Mouse (Mus musculus) right cerebral cortex, adult 18-20 months (tissue): ENCODE data around the gene Actrt2.

Experiments
- DNase-seq: peaks from one replicate; pipeline ENCODE4 v3.0.0; 2022; ENCODE audit warnings: mixed read lengths

Actrt2 gene

DNA sequence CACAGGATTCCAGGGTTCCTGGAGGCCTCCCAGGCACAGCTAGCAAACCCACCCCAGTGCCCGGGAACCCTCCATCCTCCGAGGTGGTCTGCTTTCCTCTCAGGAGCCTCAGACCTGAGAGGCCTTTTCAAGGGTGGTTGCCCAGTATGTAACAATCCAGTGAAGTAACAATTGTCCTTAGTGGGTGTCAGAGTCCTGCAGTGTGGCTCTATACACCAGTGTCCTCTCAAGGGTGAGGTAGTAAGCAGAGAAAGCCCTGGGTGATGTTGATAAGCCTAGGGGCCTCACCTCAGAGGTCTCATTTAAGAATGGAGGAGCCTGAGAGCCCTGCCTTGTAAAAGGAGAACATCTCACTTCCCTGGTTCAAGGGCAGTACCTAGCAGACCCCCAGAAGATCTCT lies at the start of gene Actrt2:
TSS of gene Actrt2 (minus strand) at position 101 of the 400 bp plus-strand sequence.
- DNase-seq = no peak

DNA sequence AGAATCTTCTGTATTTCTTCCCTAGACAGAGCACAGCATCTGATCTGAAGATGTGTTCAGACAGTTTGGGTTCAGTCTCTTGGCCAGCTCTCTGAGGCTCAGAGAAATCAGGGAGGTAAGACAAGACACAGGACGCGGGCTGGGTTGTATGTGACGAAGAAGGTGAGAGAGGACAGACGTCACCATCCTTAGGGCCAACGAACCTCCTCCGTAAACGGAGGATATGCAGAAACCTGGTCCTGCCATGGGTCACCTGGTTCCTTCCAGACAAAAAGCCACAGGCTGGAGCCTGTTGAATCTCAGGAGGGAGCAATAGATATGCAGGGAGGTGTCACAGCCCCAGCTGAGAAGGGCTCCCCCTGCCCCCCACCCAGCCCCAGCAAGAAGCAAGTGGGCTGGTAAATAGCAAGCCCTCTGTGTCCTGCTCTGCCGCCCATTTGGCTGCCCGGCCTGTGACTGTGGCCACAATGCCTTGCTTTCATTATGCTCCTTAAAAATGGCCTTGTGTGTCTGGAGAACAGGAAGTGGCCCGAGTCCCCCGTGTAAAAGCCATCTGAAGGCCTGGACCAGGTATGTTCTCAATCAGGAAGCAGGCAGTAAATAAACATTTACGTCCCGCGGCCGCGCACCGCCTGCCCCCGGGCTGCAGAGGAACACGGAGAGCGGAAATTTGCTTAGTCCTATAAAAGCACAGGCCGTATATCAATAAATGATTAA lies 41.9 kb upstream of the Actrt2 start:
- no peak for DNase-seq

DNA sequence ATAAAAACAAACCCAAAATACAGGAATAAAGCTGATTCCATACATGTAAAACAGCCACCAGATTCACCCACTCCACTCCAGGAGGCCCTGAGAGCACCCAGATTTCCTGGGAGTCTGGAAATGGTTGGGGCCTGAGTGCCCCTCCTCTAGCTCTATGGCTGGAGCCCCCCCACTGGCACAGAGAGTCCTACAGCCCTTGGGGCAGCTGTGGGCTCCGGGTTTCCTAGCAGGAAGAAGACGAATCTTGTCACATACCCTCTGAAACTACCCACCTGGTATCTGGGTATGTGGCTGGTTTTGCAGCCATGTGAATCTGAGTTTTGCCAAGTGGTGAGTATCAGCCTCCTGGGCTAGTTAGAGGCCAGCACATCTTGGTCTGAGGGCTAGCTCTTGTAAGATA lies 41.1 kb upstream of the Actrt2 start:
- DNase-seq = no peak

DNA sequence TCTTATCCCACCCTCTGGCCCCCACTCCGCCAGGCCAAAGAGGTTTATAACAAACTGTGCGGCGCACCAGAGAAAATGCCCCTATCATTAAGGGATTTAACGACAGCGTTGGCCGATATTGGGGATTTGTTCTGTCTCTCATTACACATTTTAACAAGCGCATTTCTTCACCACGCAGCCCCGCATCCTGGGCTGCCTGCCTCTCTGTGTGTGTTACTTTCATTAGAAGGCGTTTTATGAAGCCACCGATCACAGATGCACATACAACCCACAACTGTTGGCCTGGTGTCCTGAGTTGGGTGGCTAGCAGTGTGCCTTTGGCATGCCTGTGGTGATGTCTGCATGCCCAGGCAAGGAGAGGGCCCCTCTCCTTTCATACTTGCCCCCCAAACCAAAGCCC lies 40.6 kb upstream of the Actrt2 start:
- no peak for DNase-seq

DNA sequence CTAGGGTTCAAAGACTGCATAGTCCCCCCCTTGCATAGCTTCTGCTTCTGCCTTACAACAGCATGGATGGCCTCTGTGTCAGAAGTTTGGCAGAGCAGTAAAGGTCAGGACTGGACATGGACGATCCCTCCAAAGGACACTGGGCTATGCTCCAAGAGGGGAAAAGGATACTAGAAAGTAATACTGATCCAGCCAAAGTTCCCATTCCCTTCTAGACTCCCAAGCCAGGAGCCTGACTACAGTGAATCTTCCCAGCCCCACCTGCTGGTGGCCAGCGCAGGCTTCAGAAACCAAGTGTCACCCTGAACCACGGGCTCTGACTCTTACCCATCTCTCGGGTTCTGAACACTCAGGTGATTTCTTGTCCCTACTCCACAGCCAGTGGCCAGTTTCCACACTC lies 39.9 kb upstream of the Actrt2 start:
- DNase-seq = no peak

DNA sequence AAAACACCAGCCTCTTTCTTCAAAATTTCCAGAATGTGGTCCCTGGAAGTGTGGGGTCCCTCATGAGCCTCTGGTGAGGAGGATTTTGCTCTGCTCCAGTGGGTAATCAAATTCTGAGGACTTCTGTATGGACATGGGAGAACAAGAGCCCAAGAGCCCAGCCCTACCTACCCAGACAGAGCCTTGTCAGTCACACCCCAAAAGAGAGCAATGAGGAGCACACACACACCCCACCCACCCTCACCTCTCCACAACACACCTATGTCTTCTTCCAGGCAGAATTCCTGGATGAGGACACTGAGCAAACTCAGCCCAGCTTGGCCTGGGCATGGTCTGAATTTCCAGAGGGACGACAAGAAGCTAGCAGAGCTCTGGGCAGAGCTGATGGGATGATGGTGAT lies 38.8 kb upstream of the Actrt2 start:
- no peak for DNase-seq

DNA sequence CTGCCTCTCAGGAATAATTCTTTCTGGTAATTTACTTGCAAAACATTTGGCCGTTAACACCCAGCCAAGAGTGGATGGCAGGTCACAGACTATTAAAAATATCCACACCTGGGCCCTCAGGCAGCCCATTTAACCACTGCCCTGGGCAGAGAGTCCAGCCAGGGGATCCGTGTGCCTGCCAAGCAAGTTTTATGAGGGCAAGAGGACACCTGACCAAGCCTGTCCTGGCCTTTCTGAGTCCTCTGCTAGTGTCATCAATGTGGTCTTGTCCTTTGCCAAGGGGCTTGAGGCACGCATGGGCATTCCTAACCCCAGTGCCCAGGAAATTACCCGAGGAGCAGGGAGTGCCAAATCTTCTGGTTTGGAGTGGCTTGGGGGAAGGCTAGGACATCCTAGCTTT lies 38.0 kb upstream of the Actrt2 start:
- DNase-seq = no peak

DNA sequence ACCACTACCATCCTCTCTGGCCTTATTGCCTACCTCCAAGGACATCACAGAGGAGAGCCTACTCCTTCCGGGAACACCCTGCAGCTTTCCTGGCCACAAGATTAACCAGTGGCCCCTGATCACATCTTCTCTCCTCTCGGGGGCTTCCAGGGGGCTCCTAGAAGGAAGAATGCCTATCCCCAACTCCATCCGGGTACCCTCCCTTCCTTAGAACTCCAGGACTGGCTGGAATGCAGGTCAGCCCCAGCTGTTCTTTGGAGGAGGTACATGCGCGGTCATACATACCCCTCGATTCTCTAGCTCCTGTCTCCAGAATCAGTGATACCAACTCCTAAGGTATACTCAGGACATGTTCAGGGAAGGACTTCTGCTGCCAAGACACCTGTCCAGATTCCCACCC lies 37.4 kb upstream of the Actrt2 start:
- no peak for DNase-seq

DNA sequence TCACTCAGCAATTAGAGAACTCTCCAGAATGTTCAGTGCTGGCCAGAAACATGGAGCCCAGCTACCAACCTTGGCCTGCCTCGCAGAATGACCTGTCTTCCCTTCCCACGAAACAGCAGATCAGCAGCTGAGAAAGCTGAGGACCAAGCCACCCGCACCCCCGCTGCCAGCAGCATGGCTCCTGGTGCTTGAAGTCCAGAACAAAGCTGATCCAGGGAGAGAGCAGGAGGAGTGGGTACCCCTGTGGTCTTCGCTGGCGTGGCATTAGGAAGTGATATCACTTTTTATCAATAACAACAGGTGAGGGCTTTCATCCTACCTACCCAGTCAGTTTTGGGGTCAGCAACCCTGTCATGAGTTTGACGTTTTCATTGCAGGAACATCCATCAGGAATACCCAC lies 36.9 kb upstream of the Actrt2 start:
- no peak for DNase-seq

DNA sequence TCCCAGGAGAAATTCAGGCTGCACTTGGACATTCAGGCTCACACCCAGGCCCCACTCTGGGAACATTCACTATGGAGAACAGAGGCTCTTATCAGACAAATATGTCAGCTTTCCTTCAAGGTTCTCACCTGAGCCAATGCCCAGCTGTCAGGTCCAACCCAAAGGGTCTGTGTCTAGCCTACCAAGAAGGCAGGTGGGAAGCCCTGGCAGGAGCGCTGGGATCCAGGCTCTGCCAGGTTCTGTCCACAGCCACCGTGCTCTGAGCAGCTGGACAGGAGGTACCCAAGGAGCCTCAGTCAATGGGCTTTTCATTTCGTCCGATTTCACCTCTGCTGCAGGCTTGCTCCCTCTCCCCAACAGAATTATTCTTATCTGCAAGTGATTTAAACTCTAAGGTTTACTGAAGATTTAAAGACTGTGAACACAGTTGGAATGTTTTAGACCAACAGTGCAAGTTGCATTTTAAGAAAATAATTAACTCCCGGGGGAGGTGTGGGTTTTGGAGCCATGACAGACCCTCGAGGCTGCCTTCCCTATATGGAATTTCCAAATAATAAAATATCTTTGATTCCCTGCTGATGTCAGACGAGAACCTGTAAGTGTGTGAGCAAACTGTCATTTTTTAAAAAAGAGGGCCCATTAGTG lies 35.9 kb upstream of the Actrt2 start:
- no peak for DNase-seq

DNA sequence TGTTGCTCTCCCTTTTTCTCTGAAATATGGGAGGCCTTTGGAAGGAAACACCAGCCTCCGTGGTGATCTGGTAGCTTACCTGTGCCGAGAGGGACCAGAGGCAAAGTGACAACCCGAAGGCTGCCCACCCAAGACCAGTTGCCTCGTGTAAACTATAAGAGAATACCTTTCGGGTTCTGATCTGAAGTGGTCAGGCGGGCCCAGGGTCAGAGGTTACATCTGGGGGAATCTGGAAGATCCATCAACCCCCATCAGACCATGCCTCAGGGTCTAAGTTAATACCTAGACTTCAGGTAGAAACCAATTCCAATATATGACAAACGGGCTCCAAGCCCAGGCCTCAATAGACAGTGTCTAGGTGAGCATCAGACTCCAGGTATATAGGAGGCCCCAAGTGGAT lies 35.3 kb upstream of the Actrt2 start:
- DNase-seq = no peak

DNA sequence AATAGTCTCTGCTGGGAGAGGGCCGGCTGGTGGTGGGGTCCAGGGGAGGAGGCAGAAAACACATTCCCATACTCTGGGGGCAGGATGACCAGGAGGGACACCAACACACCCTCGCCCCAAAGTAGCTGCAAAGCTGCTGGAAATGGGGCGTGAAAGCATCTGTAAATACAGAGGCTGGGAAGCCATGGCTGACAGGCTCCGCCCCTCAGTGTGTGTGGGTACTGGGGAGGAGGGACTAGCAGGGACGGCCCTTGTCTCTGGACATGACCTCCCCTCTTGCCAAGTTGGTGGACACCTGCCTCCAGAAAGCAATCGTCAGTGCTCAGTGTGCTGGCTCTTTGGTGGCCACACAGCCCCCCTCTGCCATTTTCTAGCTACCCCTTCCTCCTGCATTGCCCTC lies 34.5 kb upstream of the Actrt2 start:
- DNase-seq = no peak

DNA sequence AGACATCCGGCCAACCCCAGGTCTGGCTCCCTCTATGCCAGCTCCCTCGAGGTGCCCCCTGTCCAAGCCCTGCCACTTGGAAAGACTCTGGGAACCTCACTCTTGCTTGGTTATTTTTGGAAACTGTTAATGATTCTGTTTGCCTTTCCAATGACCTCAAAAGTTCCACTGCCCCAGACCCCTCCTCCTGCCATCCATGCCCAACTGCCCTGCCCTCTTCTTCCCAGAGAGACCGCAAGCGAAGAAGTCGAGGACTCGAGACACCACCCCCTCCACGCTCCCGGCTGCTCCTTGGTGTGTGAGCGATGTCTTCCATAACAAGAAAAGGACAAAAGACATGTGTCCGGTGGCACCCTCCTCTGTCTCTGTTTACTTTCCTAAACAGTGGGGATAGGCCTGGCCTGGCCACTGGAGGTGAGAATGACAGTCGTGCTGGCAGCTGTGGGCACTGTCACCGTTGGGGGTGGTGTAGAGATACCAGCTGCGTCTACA lies 33.3 kb upstream of the Actrt2 start:
- no peak for DNase-seq

DNA sequence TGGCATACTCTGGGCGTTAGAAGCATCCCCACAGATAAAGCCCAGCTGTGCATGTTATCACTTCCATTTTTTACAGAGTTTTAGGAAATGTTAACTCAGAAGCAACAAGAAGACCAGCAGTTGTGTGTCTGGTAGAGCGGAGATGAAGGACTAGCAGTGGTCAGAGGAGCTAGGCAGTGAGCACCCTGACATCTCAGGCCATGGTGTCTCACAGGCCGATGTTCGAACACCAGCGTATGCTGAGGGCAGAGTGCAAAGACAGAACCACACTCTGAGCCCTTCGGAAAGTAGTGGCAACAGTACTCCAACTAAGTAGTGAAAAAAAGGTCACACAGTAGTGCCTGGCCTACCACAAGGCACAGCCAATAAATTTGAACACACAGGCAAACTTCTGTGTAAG lies 32.8 kb upstream of the Actrt2 start:
- DNase-seq = no peak

DNA sequence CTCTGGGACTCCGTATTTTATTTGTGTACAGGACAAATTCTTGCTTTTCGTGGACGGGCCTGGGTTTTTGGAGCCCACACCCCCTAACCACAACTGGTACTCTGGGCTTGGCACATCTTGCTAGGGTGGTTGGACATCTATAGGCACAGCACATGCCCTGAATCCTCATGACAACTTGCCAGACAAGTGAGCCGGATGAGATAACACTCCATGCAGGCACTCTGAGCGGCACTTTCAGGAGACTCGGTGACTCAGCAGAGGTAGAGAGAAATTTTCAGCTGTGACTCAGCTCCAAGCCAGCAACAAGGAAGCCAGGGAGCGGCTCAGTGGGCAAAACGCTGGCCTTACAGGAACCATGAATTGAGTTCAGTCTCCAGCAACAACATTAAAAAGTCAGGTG lies 31.6 kb upstream of the Actrt2 start:
- peak; percentile 25 for DNase-seq

DNA sequence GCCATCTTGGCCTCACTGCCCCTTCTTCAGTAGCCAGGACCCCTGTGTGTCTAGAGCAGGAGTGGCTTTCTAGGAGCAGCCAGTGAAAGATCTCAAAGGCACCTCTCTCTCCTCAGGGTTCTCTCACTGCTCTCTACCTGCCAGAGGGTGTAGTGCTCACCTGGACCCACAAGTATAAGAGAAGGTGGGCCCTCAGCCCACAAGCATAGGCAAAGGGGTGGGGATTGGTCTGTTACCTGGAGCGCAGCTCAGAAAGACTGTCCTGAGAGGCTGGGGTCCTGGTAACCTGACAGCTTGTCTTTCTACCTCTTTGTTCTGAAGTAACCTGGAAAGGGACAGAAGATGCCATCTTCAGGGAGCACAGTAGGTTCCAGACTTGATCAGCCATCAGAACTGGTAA lies 31.0 kb upstream of the Actrt2 start:
- DNase-seq = no peak

DNA sequence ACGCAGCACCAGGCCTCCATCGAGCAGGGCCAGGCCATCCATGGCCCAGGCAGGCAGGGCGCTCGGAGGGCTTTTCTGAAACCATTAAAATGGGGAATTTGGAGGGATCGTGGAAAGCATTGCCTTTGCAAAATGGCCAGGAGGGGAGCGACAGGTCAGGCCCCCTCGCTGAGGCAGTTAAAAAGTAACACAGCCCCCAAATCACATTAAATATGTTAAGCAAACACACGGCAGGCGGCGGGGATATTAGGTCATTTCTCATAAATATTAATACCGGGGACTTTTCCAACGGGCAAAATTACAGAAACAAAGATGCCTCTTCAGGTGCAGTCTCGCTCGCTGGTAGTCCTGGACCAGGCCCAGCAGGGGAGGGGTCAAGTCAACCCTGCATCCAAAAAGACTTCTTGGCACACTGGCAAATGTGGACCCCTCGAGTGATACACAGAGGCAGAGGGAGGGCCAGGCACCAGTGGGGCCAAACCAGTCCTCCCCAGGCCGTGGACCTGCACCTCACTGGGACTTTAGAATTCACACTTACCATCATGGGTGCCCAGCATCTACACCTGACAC lies 30.4 kb upstream of the Actrt2 start:
- DNase-seq = no peak

DNA sequence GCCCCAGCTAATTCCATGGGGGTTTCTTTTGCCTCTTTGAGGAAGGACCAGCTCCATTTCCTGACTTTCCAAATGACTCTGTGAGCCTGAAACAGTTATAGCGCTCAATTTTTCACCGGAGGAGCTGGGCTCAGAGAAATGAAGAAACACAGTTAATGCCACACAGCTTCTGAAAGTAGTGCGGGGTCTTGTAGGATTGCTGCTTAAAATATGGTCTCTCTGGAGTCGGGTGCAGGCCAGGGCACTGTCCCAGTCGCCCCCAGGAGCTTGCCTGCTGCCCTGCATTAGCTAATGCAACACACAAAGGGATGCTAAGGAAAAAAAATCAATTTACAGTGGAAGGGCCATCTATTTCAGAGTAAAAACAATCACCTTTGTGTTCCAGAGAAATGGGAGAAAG lies 29.8 kb upstream of the Actrt2 start:
- no peak for DNase-seq

DNA sequence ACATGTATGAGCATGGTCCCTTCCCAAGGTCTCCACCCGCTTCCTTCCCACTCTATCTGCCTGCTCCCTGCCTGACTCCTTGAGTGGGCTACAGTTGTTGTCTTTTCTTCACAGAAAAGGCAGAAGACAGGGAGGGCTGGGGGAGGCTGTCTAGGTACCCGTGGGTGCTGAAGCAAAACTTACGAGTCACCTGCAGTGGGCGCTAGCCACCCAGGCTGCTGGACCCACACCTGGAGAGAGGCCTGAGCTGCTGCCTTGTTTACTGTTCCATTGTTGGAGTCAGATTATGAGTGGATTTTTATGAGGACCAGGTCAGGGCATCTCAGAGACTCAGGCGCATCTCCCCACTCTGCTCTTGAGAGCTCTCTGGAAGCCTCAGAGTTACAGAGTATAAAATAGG lies 28.9 kb upstream of the Actrt2 start:
- no peak for DNase-seq

DNA sequence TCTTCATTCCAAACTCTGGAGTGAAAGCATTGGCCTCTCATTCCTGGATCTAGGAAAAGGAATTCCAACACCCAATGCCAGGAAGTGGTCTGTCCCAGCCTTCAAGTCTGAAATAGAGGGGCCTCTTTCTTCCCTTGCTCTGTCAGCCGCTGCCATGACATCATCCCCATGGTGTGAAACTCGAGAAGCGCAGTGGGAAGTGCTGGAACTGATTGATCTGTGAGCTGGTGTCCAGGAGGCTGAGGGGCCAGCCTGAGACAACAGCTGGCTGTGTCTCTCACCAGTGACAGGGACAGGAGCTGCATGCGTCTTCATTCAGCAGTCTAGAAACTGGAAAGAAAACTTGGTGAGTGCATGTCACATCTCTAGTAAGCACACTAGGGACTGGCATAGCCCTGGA lies 28.5 kb upstream of the Actrt2 start:
- no peak for DNase-seq

DNA sequence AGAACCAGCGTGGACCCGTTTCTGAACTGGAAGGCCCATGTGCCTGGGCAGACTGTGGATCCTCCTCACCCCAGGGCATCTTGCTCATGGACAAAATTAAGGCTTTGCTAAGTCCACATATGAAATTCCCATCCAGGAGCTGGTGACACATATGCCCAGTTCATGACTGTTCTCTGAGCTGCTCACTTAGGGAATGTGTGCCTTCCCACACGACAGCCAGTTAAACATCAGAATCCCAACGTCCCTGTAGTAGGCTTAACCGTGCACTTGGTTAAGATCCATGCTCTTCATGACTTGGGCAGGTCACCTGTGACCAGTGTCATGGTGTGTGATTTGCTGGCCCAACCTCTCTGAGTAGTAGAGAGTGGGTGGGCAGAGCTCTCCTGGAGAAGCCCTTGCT lies 26.7 kb upstream of the Actrt2 start:
- no peak for DNase-seq

DNA sequence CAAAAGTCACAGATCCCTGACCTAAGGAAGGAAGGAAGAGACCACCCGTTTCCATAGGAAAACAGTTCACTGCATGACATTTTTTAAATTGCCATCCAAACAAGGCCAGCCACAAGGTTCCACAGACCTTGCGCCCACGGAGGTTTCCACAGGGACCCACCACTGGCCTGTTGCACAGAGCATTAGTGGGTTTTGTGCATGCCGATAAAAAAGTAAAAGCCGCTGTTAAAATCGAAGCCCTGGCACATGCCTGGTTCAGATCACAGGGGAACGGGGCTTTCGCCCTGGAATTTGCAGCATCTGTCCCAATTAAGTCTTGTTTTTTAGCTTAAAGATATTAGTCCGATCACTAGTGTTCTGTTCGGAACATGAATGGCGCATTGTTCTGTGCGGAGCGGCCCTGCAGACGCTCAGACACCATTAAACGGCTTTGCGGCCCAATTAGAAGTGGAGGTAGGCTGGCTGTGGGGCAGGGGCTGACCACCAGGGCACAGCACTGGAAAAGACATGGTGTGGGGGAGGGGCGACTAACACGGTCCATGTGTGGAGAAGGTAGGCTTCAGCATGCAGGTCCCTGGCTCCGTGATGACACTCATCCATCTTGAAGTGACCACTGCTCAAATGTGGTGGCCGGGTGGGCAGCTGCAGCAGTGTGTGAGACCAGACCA lies 25.8 kb upstream of the Actrt2 start:
- DNase-seq = no peak

DNA sequence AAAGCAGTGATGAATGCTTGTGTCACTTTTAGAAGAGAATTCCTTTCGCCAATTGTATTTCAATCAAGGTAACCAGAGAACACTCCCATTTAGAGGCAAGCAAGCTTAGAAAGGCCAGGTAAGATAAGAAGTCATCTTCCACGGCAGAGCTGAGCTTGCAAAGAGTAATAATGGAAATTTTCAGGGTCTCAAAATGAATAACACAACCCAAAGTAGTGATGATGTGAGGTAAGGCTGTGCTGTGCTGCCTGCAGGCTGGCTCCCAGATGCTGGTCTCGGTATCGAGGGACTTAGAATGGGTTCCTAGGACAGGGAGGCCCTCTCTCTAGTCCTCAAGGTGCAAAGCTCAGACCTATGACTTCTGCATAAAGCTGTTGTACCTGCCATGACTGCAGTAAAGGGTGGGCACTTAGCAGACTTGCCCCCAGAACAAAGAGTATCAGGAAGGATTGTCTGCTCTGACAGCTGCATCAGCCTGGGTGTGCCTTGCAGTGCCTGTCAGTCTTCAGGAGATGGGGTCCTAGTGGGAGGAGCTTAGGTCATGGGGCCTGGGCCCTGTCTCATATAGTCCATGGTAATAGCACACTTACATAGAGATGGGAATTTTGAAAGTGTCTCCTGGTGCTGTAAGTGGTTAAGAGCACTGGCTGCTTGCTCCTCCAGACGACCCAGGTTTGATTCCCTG lies 15.5 kb upstream of the Actrt2 start:
- no peak for DNase-seq
